Mouse (Mus musculus) heart, embryonic 12.5 days (tissue): ENCODE measurements around the gene Cabin1. TPM values are rescaled to one million over a fixed set of nuclear protein-coding genes. Genes with fewer than 3 reads are reported as not detected.

Source experiments
- ATAC-seq: fragments of 200-750 bp; cut with Nextera tagmentation; 2 replicates; pipeline ENCODE4 v1.8.0; 2017; ENCODE audit warnings: moderate TSS enrichment, moderate library complexity; ENCODE audit not compliant: insufficient number of reproducible peaks, low FRiP score
- H3K27ac ChIP-seq: fragments of 300-500 bp; sonication (generic); 2 replicates; pipeline ENCODE4 v1.5.1; 2016; ENCODE audit warnings: mild to moderate bottlenecking, moderate library complexity; ENCODE audit not compliant: poor library complexity, severe bottlenecking
- H3K27me3 ChIP-seq: fragments of 300-500 bp; sonication (generic); replicated peaks from 2 replicates; pipeline ENCODE4 v1.6.1; 2016; ENCODE audit warnings: mild to moderate bottlenecking, moderate library complexity
- H3K36me3 ChIP-seq: fragments of 300-500 bp; sonication (generic); 2 replicates; pipeline ENCODE4 v1.6.1; 2016; ENCODE audit warnings: mild to moderate bottlenecking, moderate library complexity
- H3K4me1 ChIP-seq: fragments of 300-500 bp; sonication (generic); replicated peaks from 2 replicates; pipeline ENCODE4 v1.6.1; 2016; ENCODE audit warnings: mild to moderate bottlenecking
- H3K4me2 ChIP-seq: fragments of 300-500 bp; sonication (generic); 2 replicates; pipeline ENCODE4 v1.6.1; 2016; ENCODE audit warnings: mild to moderate bottlenecking, moderate library complexity
- H3K4me3 ChIP-seq: fragments of 300-500 bp; sonication (generic); 2 replicates; pipeline ENCODE4 v1.5.1; 2016; ENCODE audit warnings: mild to moderate bottlenecking
- H3K9ac ChIP-seq: fragments of 300-500 bp; sonication (generic); 2 replicates; pipeline ENCODE4 v1.6.1; 2016; ENCODE audit warnings: mild to moderate bottlenecking, moderate library complexity
- H3K9me3 ChIP-seq: fragments of 300-500 bp; sonication (generic); replicated peaks from 2 replicates; pipeline ENCODE4 v1.6.1; 2016; ENCODE audit warnings: mild to moderate bottlenecking, moderate library complexity
- WGBS: fragments of 180-500 bp; shearing (Covaris S2); methylation state at CpG from one replicate; pipeline ENCODE4 v1.1.7; 2016; 5-methylcytosine and 5-hydroxymethylcytosine counted together
- polyA plus RNA-seq: library from polyadenylated mRNA; unstranded; fragments of >200 nt; fragmentation: Nextera tagmentation; extraction: Ambion mirVana; gene quantifications from 2 replicates; pipeline ENCODE4 v1.2.1, GENCODE M21; 2016

Gene Cabin1
- polyA plus RNA-seq, 1 experiment from 2014 or later = 26.7 TPM

DNA sequence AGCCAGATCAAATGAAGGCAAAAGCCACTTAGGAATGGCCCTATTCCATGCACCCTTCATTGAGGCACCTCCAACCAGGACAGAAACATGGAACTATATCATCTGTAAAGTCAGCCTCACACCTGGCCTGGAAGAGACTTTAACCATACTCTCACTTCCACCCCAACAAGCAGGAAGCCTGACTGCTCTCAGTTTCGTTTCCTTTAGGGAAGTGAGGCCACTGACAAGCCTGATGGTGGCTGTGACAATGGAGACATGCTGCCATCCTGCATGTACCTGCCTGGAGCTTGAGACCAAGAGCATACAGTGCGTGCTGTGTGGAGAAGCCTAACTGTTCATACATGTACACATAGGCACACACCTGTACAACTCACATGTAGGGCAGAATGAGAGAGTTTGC lies 53.9 kb downstream of the Cabin1 start:
- H3K27ac ChIP-seq = no peak overlapping the region
- ATAC-seq = no peak
- WGBS = 78% methylated on average over 2 of the region's 2 CpGs
- 0 out of 2 replicates have a peak, but pooled peaks cover 11% of the 10 kb centered on the region for H3K4me1 ChIP-seq
- no peak overlapping the region for H3K4me2 ChIP-seq
- H3K4me3 ChIP-seq = no peak overlapping the region
- no peak overlapping the region for H3K9ac ChIP-seq
- H3K9me3 ChIP-seq = no peaks in the 10 kb centered on the region
- H3K27me3 ChIP-seq = no peaks in the 10 kb centered on the region
- H3K36me3 ChIP-seq = peaks cover 80% of the 10 kb centered on the region

DNA sequence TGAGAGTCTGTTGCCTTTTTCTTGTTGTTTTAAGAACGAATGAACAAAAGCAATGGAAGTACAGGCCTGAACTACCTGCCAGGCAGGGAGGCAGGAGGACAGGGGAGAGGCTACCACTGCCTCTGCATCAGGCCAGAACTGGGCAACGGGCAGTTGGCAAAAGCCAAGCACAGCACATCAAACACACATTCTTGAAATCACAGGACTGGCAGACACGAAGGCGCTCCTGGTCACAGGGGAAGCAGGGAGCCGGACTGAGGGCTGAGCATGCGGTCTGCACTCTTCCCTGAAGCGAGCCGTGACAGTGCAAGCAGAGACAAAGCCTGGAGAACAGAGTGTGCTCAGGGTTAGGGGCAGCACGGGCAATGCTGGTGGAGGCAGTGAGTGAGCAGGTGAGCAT lies 54.9 kb downstream of the Cabin1 start:
- no peaks in the 10 kb centered on the region for H3K9me3 ChIP-seq
- H3K4me2 ChIP-seq = no peak overlapping the region
- ATAC-seq = no peak
- no peak overlapping the region for H3K9ac ChIP-seq
- H3K4me3 ChIP-seq = no peak overlapping the region
- H3K36me3 ChIP-seq = peaks cover 73% of the 10 kb centered on the region
- no peak overlapping the region for H3K27ac ChIP-seq
- no peaks in the 10 kb centered on the region for H3K27me3 ChIP-seq
- peaks cover 21% of the 10 kb centered on the region for H3K4me1 ChIP-seq
- WGBS = 89% methylated on average over 9 of the region's 9 CpGs

DNA sequence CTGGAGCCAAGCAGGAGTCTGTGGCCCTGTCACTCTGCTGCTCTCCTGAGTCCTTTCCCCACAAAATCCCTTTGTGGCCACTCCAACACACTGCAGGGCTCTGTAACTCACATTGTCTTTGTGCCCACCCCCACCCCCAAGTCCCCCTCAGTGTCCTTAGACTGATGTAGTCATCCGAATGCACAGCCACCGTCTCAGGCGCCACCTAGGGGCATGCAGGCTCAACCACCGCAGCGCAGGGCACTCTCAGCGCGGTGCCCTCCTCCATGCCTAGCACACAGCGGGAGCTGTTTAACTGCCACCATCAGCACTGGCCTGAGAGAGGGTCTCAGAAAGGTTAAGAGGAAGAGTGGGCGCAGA lies 55.5 kb downstream of the Cabin1 start:
- no peak overlapping the region for H3K9ac ChIP-seq
- WGBS = 49% methylated on average over 9 of the region's 9 CpGs
- ATAC-seq = no peak
- H3K4me1 ChIP-seq = peaks cover 27% of the 10 kb centered on the region
- no peak overlapping the region for H3K27ac ChIP-seq
- no peaks in the 10 kb centered on the region for H3K27me3 ChIP-seq
- no peak overlapping the region for H3K4me2 ChIP-seq
- peaks cover 67% of the 10 kb centered on the region for H3K36me3 ChIP-seq
- no peak overlapping the region for H3K4me3 ChIP-seq
- H3K9me3 ChIP-seq = no peaks in the 10 kb centered on the region

DNA sequence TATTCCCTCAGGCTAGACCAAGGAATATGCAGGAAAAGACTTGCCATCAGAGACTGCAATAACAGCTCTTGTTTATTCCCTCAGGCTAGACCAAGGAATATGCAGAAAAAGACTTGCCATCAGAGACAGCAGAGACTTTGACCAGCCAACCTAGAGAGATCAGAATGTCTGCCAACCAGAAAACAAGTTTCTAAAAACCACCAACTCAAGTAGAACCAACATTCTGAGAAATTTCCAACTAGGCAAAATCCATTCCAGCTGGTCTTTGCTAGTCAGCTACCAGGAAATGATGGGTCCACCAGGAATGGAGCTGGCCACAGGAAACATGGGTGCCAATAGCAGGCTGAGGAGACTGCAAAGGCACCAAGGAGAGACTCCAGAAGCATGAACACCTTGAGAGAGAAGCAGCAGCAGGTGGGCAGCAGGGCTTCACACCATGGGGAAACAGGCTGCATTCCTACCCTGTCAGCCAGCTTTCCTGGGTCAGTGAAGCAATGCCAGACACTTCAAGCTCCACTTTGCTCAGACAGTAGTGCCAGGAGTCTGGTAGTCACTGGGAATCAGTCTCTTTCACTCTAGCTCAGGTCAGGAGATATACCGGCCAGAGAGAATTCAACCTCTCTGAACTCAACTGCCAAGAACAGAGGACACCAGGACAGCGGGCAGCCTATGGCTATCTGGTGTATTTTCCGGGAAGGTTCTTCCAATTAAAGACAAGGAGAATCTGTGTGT lies 56.1 kb downstream of the Cabin1 start:
- H3K36me3 ChIP-seq = peaks cover 64% of the 10 kb centered on the region
- no peaks in the 10 kb centered on the region for H3K27me3 ChIP-seq
- no peak overlapping the region for H3K9ac ChIP-seq
- 89% methylated on average over 3 of the region's 3 CpGs for WGBS
- no peak overlapping the region for H3K4me2 ChIP-seq
- H3K4me1 ChIP-seq = peaks cover 27% of the 10 kb centered on the region
- no peak overlapping the region for H3K4me3 ChIP-seq
- H3K27ac ChIP-seq = no peak overlapping the region
- H3K9me3 ChIP-seq = no peaks in the 10 kb centered on the region
- ATAC-seq = no peak

DNA sequence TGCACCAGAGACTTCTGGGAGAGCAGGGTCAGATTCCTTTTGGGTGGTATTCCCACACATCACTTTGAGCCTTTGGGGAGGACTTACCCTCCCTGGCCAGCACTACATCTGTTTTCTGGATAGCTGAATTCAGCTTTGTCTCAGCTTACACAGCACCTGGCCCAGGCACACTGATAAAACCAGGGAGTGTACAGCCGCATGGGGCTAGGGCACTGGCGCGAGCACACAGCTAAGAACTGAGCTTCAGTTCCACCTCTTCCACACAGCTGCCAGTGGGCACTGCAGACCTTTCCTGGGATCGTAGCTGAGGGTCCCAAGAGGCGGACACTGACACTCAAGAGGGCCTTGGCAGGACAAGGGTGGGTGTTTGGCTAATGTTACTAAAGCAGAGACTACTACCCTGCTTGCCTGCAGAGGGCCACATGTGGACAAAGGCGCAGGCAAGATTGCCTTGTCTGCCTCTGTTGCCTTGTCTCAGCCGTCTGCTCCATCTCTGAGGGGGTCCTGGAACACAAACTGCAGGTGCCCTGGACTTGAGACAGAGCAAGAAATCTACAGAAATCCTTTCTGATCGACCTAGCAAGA lies 57.4 kb downstream of the Cabin1 start:
- no peak overlapping the region for H3K4me2 ChIP-seq
- H3K4me3 ChIP-seq = no peak overlapping the region
- H3K9ac ChIP-seq = no peak overlapping the region
- no peak overlapping the region for H3K27ac ChIP-seq
- H3K36me3 ChIP-seq = peaks cover 57% of the 10 kb centered on the region
- peaks cover 27% of the 10 kb centered on the region for H3K4me1 ChIP-seq
- no peaks in the 10 kb centered on the region for H3K27me3 ChIP-seq
- no peaks in the 10 kb centered on the region for H3K9me3 ChIP-seq
- WGBS = 76% methylated on average over 8 of the region's 8 CpGs
- ATAC-seq = 0 out of 2 replicates have a peak, but pooled peaks have one; percentile 31

DNA sequence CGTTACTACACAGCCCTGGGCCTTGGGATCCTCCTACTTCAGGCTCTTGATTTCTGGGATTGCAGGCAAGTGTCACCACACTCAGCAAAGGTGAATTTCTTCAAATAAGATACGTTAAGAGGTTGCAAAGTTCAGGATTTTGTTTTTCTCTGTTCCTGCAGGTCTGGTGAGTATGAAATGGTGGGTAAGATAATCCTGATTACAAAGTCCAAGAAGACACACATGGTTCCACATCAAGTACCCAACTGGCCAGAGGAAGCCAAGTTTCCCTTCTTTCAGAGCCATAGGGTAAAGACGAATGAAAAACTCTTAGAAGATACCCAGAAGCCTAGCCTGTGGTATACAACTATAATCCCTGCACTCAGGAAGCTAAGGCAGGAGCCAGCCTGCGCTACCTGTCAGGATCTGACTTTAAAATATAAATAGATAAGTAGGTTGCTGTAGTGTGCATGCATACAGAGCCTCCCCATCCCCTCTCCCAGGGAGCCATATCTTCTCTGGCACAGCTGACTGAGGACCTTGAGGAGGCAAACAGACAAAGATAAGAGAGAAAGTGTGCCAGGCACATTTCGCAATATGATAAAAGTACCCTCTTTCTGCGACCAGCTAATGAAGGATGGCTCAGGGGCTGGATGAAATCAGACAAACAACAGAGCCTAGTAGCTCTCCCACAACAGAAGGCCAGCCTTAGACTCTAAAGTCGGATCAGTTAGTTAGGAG lies 58.3 kb downstream of the Cabin1 start:
- Histone ChIP-seq H3K4me3 (no peak overlapping the region), H3K9me3 (no peaks in the 10 kb centered on the region), H3K36me3 (peaks cover 49% of the 10 kb centered on the region), H3K4me1 (peaks cover 27% of the 10 kb centered on the region), H3K27ac (no peak overlapping the region), H3K9ac (no peak overlapping the region), H3K27me3 (no peaks in the 10 kb centered on the region), H3K4me2 (no peak overlapping the region)
- peak; percentile 38; the same call in 1 of the 2 replicates for ATAC-seq
- WGBS = 70% methylated on average over 7 of the region's 7 CpGs

DNA sequence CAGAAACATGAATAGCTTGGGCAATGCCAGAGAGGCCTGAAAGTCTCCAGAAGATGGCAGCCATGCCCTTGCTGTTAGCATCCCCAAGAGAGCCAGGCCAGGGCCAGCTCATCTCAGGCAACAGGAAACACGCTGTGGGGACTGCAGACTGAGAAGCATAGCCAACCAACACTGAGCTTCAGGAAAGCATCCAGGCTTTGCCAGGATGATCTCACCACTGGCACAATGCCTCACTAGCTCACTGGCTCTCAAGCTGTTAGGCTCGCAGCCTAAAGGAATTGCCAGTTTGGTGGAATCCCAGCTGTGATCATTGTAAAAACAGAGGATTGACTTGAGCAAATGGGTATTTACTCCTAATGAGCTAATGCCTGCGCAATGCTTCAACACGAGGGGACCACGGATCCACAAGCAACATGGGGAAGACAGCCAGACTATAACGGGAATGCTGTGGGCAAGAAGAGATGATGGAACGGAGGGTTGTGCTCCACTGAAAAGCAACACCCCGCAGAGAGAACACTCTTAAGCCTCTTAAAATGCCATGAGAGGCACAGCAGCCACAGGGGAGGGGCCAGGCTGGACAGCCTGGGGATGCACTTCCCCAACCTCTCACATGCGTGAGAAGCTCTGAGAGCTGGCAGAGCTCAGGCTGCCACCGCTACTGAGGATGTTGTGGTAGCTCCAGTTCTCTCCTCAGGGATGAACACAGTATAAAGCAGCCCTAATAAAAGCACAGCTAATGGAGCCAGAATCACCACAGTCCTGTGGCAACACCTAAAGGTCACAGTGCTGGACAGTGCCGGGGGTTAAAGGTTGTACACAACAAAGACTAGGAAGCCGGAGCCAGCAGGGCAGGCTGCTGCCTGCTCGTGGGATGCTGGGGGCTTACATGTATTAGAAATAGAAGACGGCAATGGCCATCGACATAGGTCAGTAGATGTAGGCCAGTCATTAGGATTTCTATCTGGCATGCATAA lies 59.6 kb downstream of the Cabin1 start:
- WGBS = 60% methylated on average over 15 of the region's 15 CpGs
- ATAC-seq = no peak
- Histone ChIP-seq H3K4me1 (peaks cover 27% of the 10 kb centered on the region), H3K27ac (peak overlapping the region; percentile 64), H3K4me3 (no peak overlapping the region), H3K27me3 (no peaks in the 10 kb centered on the region), H3K9ac (no peak overlapping the region), H3K9me3 (no peaks in the 10 kb centered on the region), H3K36me3 (peaks cover 45% of the 10 kb centered on the region), H3K4me2 (0 out of 2 replicates have a peak overlapping the region, but pooled peaks have one; percentile 3)

DNA sequence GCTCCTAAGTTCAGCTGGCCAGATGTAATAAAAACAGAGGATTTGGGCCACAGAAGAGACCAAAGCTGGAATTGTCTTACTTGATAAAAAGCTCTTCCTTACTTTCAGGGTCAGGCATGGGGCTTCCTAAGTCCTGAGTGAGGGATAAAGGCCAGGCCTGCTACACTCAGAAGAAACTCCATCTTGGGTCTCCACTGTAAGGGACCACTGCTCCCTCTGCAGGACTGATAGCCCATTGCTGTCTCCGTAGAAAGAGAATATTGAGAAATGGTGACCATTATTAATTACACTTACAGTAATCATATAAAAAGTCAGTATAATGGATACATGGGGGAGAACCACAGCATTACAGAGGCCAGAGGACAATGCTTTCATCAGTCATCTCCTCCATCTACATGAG lies 60.6 kb downstream of the Cabin1 start:
- Histone ChIP-seq H3K27ac (no peak overlapping the region), H3K36me3 (peaks cover 45% of the 10 kb centered on the region), H3K9me3 (no peaks in the 10 kb centered on the region), H3K4me3 (no peak overlapping the region), H3K27me3 (no peaks in the 10 kb centered on the region), H3K4me1 (peaks cover 23% of the 10 kb centered on the region), H3K4me2 (no peak overlapping the region), H3K9ac (no peak overlapping the region)
- 66% methylated on average over 1 of the region's 1 CpGs for WGBS
- no peak for ATAC-seq

DNA sequence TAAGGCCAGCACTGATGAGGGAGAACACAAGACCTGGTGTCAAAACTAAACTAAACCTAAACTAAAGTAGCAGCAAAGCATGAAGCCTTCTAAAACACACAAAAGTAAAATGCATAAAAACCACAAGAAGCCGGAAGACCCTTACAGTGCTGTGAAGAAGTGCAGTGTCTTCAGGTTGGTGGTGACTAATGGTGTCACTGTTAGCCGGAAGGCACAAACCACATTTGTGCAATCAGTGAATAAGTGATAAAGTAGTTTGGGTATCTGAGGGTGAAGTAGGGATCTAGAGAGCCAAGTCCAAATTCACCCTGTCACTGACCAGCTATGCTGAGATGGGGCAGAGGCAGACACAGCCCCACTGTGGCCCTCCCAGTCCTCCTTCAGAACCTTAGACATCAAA lies 61.6 kb downstream of the Cabin1 start:
- Histone ChIP-seq H3K4me3 (no peak overlapping the region), H3K27me3 (no peaks in the 10 kb centered on the region), H3K9ac (no peak overlapping the region), H3K9me3 (no peaks in the 10 kb centered on the region), H3K27ac (no peak overlapping the region), H3K4me1 (peaks cover 23% of the 10 kb centered on the region), H3K36me3 (peaks cover 47% of the 10 kb centered on the region), H3K4me2 (no peak overlapping the region)
- ATAC-seq = no peak
- WGBS = 83% methylated on average over 2 of the region's 2 CpGs

DNA sequence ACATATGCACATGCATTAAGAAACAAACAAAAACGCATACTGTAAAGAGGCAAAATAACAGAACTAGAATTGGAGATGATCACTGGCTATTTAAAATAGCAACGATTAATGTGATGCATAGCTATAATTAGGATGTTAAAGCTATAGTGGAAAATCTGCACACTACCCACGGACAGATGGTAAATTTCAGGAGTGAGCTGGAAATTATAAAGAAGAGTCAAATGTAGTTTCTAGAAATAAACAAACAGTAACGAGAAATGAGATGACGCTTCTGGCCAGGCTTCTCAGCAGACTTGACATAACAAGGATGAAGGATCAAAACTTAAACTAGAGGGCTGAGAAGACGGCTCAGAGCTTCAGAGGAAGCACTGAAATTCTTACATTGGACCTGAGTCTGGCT lies 62.9 kb downstream of the Cabin1 start:
- Histone ChIP-seq H3K4me2 (no peak overlapping the region), H3K36me3 (peaks cover 50% of the 10 kb centered on the region), H3K27ac (no peak overlapping the region), H3K4me3 (no peak overlapping the region), H3K9ac (no peak overlapping the region), H3K9me3 (no peaks in the 10 kb centered on the region), H3K27me3 (no peaks in the 10 kb centered on the region), H3K4me1 (peaks cover 17% of the 10 kb centered on the region)
- WGBS = 88% methylated on average over 6 of the region's 6 CpGs
- no peak for ATAC-seq
